Mouse (Mus musculus) c-Kit-positive CD71-positive TER-119-positive erythroid progenitor cells, embryonic 14.5 days (primary cell): ENCODE measurements around the gene Gigyf2.
"Not testable (repeated sequence)": the region's sequence is repeated elsewhere in the genome, so short reads cannot be mapped to it uniquely, and the experiment has no call there.

ENCODE experiments used
- DNase-seq: peaks from one replicate; pipeline ENCODE4 v3.0.0-alpha.2; 2013; ENCODE audit warnings: low spot score

The Gigyf2 gene

DNA sequence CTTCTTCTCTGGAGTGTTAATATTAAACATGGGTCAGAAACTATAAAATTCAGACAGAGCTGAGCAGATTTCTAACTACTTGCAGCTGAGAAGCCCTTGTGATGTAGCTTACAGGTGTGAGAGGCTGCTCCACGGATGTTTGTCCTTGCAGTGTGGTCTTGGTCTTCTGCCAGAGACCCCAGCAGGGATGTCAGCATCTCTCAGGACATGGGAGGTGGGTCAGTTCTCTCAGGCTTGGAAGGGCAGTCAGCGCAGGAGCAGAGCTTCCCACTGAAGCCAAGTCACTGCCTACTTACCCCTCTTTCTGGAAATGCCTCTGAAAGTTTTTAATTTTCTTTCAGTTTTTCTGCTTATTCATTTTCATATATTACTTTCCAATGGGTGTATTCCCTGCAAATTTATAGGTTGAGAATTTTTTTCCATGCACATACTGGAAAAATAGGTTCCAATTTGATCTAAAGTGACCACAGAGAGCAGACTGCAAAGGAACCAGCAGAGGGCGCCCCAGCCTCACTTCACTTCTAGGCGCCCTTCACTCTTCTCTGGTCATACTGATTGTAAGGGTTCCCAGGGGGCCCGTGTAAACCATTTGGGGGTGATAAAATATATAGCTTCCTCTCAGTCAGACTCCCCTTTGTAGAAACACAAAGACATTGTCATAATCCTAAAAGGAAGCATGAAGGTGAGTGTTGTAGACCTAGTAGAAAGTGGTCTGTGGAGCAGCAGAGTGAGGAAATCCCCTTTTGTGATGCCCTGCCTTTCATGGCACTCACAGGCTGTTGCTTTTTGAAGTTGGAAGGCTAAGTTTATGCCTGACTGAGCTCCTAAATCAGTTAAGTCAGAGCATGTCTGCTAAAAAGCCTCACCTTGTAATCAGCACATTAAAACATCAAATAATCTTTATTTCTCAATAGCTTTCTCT lies 120.6 kb downstream of the Gigyf2 start:
- peak; percentile 53 for DNase-seq

DNA sequence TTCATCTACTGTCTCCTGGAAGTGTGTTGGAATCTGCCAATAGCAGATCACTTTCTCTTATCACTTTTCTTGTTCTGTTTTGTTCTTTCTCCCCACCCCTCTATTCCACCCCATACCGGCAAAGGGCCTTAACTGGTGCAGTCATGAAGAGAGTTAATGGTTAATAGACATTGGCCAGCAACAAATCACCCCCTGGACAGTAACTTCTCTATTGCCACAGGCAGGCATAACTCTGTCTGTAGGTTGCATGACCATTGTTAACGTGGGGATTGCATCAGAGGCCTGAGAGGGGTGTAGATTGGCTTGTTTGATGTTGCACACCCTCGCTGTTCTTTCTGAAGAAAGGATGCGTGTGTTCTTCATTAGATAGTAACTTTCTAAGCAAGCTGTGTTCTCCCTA lies 122.6 kb downstream of the Gigyf2 start:
- DNase-seq, result no peak

DNA sequence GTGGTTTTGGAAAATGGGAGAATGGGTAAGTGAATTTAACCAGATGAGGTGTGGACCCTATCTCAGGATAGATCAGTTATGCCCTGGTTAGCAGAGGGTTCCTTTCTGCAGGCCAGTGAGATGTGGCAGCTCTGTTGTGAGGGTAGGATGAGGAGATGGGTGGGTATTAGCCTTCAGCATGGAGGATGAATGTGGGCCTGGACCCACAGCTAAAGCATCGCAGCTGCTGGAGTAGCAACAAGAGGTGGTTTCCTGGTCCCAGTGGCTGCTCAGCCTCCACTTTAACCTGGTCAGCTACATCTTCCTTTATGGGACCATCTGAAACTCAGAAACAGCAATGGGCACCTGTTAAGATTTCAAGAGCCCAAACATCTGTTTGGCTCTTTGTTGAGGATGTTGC lies 129.6 kb downstream of the Gigyf2 start:
- DNase-seq, result no peak

DNA sequence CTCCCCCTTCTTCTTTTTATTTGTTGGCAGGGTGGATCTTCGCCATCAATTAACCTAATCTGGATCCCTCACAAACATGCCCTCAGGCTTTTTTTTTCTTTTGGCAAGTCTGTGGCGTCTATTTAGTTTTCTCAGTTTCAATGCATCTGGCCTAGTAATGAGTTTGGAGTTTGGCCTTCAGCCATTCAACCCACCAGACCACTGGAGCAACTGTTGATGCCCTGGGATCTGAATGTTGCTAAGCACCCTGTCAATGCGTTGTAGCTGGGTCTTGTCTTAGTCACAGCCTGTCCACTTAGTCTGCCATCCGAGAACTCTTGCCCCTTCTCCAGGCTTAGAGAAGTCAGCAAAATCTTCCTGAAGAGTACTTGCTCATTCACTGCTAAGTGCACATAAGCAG lies 131.2 kb downstream of the Gigyf2 start:
- no peak for DNase-seq

DNA sequence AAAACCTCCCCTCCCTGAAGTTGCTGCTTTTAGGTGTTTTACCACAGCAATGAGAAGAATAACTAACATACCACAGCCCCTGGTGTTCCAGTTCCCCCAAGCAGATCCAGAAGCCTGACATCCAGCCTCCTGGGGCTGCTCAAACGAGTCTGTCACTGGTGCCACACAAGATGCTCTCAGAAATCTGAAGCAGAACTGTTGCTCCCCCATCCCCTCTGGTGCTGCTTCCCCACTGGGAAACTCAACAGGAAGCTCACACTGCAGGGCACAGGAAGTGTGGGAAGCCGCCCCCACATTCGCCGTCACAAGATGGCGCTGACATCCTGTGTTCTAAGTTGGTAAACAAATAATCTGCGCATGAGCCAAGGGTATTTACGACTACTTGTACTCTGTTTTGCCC lies 133.1 kb downstream of the Gigyf2 start:
- DNase-seq, result not testable (repeated sequence)

DNA sequence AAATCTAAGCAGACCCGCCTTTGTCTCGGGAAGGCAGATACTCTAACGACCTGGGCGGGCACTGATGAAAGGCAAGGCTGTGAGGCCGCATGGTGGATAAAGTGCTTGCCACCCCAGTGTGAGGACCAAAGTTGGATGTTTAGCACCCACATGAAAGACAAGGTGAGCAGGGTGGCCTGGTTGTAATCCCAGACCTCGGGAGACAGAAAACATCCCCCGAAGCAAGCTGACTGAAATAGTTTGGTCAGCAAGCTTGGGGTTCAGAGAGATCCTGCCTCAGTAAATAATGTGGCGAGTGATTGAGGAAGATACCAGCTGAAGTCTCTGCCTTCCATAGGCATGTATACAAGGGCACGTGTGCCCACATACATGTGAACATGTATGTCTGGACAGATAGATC lies 140.7 kb downstream of the Gigyf2 start:
- no peak for DNase-seq

DNA sequence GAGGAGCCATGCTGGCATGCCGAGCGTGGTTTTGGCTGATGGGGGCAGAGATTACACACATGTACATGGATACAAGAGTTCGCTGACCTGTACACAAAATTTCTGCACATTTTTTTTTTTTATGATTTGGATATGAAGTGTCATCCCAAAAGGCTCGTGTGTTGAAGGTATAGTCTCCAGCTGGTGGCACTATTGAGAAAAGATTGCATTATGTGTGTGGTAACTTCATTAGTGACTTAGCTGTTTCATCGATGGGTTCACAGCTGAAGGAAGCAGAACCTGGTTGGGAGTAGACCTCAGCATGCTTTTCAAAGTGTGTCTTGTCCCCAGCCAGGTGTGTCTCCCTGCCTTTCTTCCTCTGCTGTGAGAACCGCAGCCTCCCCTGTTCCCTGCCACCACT lies 141.5 kb downstream of the Gigyf2 start:
- no peak for DNase-seq

DNA sequence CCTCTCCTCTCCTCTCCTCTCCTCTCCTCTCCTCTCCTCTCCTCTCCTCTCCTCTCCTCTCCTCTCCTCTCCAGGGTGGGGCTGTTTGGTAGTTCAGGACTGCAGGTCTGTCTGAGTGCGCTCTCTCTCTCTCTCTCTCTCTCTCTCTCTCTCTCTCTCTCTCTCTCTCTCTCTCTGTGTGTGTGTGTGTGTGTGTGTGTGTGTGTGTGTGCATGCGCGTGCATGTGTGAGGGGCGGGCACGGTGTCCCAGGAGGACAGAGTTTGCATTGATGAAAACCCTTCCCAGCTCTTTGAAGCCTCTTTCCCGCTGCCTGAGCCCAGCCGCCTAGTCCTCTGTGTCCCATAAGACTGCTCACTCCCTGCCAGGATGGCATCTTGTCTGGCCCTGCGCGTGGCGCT lies 143.2 kb downstream of the Gigyf2 start, which contains the start of gene Snorc:
TSS of gene Snorc (plus strand) at position 301 of the 400 bp plus-strand sequence.
- not testable (repeated sequence) for DNase-seq

DNA sequence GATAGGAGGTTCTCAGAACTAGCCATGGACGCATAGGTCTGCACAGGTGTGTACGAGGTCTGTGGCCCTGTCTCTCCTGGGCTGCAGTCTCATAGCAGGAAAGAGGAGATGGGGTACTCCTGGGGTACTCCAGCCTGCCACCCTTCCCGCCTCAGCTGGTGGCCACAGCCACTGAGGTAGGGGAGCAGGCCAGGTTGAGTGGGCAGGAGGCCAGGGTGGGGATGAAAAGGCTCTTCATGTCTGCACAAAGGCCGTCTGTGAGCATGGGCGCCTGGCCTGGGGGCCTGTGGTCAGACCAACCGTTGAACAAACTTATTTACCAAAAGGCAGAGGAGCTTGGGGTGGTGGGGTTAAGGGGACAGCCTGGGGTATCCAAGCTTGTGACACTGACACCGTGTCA lies 145.1 kb downstream of the Gigyf2 start:
- no peak for DNase-seq

DNA sequence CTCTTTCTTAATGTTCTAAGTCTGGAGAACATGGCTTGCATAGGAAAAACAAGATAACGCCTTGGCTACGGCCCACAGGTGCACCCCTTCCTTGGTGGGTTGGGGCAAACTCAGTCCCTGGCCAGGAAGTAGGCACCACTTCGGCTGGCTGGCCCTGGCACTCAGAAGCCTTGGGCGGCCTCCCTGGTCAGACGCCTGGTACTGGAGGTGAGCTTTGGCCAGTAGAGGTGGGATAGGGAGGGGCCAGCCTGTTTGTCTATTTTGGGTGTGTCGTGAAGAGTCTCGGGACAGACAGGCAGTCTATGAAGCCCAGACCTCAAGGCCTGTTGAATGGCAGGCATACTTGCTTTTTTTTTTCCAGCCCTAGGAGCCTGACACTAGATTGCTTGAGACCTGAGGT lies 145.8 kb downstream of the Gigyf2 start:
- DNase-seq, result no peak

DNA sequence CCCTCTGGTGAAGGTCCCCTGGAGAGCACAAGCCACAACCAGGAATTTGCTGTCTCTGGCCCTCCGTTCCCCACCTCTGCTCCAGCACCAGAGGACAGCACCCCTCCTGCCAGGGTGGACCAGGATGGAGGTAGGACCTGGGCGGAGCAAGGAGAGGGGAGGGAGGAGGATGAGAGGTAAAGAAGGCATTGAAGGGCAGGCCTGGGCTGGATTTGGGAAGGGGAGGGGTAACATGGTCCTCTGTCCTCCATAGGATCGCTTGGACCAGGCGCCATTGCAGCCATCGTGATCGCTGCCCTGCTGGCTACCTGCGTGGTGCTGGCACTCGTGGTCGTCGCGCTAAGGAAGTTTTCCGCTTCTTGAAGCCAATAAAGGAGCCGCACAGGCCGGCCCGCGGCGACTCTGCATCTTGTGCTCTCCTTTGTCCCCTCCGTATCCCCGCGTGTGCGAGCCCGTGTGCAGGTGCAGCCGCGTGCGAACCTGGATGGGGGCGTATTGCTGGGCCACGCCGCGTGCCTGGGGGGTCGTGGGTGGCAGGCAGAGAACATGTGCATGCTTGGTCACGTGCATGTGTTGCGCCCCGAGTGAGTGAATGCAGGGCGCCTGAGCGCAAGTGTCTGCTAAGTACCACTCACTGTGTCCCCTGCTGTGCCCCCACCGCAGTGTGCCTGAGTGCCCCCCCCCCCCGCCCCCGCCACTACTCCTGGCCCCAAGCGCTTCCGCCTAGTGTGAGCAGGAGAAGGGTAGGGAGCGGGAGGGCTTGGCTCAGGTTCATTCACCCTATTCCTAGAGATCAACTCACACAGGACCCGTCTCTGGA lies 148.5 kb downstream of the Gigyf2 start:
- DNase-seq, result no peak

DNA sequence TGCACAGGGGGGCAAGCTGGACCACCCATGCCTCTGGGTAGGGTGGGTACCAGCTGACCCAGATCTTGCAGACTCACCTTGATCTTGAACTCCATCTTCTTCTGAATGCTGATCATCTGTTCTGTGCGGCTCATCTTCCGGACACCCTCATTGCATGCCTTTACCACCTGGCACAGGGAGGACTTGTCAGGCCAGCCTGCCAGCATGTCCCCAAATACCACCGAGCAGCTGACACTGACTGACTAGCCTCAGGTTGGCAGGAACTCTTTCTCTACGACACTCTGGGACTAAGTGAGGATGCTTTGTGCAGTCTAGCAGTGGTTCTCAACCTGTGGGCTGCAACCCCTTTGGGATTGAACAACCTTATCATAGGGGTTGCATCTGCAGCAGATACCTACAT lies 155.7 kb downstream of the Gigyf2 start:
- no peak for DNase-seq

DNA sequence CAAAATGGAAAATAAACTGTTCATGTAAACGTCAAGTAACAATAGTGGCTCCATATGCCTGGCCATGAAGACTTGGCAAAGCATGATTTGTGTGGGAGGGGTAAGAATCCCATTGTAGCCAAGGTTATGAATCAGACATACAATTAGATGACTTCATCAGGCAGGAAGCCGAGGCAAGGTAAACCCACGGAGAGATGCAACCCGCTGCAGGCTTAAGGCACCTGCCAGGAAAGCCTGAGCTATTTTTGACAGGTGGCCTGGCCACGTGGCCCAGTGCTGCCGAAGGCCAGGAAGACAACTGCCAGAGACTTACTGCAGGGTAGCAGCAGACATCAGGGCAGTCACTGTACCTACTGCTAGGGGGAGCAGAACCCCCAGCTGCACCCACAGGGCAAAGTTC lies 159.6 kb downstream of the Gigyf2 start:
- DNase-seq, result no peak

DNA sequence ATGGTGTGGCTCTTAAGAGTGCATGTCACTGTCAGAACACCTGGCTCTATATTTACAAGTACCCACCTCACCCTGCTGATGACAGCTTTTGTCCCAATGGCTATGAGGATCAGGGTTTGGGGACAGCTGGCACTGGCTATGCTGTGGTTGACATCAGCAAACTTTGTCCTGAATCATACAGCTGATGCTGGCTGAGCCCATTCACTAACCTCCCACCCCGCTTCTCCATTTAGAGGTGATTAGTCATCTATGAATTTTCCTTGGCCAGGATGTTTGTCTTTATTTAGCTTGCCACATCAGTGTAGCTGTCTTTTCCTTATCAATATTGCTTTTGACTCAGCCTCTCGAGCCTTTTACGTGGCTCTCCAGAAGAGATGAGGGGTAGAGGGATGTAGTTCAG lies 165.5 kb downstream of the Gigyf2 start:
- DNase-seq, result no peak

DNA sequence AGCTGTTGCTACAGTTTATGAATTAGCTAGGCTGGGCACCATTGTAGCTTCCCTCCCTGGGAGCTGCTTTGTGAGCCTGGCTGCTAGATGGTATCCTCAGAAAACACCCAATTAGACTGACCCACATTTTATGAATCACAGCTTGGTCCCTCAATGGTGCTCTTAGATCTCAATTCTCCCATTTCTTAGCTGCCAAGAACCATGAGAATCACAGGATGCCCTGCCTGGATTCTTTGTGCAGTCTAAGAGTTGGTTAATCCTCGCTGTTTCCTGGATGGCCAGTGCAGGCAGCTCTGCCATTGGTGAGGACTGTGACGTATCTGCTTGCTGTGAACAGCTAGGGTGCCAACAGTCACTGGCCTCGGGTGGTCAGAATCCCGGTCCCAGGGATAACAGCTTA lies 166.7 kb downstream of the Gigyf2 start:
- DNase-seq, result no peak
